In genomic region chr1:144018417-144018958, GRCm38 (mm10) we compare ENCODE assay signal across 8 mouse cellular contexts. TPM values are rescaled to one million over a fixed set of nuclear protein-coding genes. Genes with fewer than 3 reads are reported as not detected.
A peak's percentile ranks its signal among the peaks of the same experiment; 100 is the strongest.
DNase-seq lines count a peak whose midpoint lies in the region.

No protein-coding gene starts in this region.

- peak; percentile 19 for DNase-seq in left cerebral cortex, postnatal 4 days
- DNase-seq in left cerebral cortex, postnatal 14 days (ENCODE audit: low spot score in 2 of 2) = no peak
- DNase-seq in fat pad, adult 2 months (ENCODE audit: extremely low read depth, low read depth, low spot score) = peak; percentile 87
- peak; percentile 54 for DNase-seq in heart, postnatal 14 days
- DNase-seq in layer of hippocampus, adult 18-20 months (ENCODE audit: low spot score in 2 of 2) = peak; percentile 52 to 58
- no peak for DNase-seq in left cerebral cortex, adult 8-10 months (ENCODE audit: low spot score in 2 of 2)
- no peak for DNase-seq in lung, postnatal 14 days
- DNase-seq in spleen, postnatal 36 days (ENCODE audit: low spot score in 2 of 2) = no peak

- intact Hi-C loops in left cerebral cortex, postnatal 4 days (cut with DNase I) = no loop called here
- intact Hi-C loops in left cerebral cortex, postnatal 14 days (cut with DNase I) = no loop called here
- intact Hi-C loops in heart, postnatal 14 days (cut with DNase I) = loop anchor here (2.0 to 10.0 kb wide), 2 partner anchors 36 to 356 kb away; no protein-coding TSS in a partner anchor

RNA-seq across cellular contexts. Expression of gene Rgs2, which starts 14.5 kb away (rescaled TPM):
- total RNA-seq in left cerebral cortex, postnatal 4 days (2021) = 10 to 100 TPM; 45.0 to 48.4 TPM
- total RNA-seq in left cerebral cortex, postnatal 14 days (2021) = 10 to 100 TPM; 52.5 to 64.5 TPM
- total RNA-seq in heart, postnatal 14 days (2021) = 10 to 100 TPM; 57.4 to 59.9 TPM
- total RNA-seq in layer of hippocampus, adult 18-20 months (2021) = 10 to 100 TPM; 44.3 to 45.6 TPM
- 10 to 100 TPM; 74.2 to 87.5 (median 78.2) TPM for total RNA-seq in left cerebral cortex, adult 8-10 months (2022)

Comparison
In these comparisons a context has a peak if more than half of its experiments do, and no peak if none do; other contexts are left out.
1. DNase-seq: peak in left cerebral cortex, postnatal 4 days (single experiment), fat pad, adult 2 months (single experiment), heart, postnatal 14 days (2 of 2) and layer of hippocampus, adult 18-20 months (2 of 2); none in left cerebral cortex, postnatal 14 days (0 of 2), left cerebral cortex, adult 8-10 months (0 of 2), lung, postnatal 14 days (single experiment) and spleen, postnatal 36 days (0 of 2).